Mouse (Mus musculus) olfactory bulb, adult 2 months (tissue): ENCODE measurements around the gene Prr5l.

Source experiments
- CTCF ChIP-seq: fragments of 200-500 bp; IDR thresholded peaks from 2 replicates; pipeline ENCODE4 v1.5.1; 2012; ENCODE audit warnings: low read depth, mild to moderate bottlenecking, low read length, moderate library complexity; ENCODE audit not compliant: insufficient read depth
- POLR2A ChIP-seq: fragments of 200-500 bp; IDR thresholded peaks from 2 replicates; pipeline ENCODE4 v1.6.1; 2012; ENCODE audit warnings: mild to moderate bottlenecking, low read depth, low read length, moderate library complexity; ENCODE audit not compliant: insufficient read depth

DNA sequence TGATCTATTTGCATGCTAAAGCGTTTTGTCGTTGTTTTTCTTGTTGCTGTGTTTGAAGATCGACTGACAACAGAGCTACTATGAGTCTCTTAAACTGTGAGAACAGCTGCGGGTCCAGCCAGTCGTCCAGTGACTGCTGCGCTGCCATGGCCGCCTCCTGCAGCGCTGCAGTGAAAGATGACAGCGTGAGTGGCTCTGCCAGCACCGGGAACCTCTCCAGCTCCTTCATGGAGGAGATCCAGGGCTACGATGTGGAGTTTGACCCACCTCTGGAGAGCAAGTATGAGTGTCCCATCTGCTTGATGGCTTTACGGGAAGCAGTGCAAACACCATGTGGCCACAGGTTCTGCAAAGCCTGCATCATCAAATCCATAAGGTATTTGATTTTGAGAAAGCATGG, 198.4 kb downstream of the Prr5l start:
- TF ChIP-seq CTCF, result no peak
- TF ChIP-seq POLR2A, result no peak
